Mouse (Mus musculus): ENCODE measurements around the gene Snx11. TPM values are rescaled to one million over a fixed set of nuclear protein-coding genes. Genes with fewer than 3 reads are reported as not detected.
A peak's percentile ranks its signal among the peaks of the same experiment; 100 is the strongest.

Gene Snx11
- polyA plus RNA-seq, 1 experiment from 2014 or later: 46.7 TPM

DNA sequence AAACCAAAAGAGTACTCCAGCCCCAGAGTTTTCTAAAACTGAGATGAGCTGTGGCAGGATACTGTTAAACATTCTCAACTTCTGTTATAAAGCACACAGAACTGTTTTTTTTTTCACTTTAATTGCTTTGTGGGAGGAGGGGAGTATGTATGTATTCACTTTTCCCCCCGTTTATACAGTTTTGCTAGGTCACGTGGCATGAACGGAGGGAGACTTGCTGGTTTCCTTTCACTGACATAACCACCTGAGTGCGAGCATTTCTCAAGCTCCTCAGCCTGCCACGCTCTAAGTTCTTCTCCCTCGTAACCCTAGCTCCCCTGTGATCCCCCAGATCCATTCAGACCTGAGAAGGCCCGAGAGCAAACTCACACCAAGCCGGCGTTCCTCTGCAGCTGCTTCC is 4.9 kb downstream of the Snx11 start:
- ATAC-seq: no peak
- 94% methylated on average over 9 of the region's 9 CpGs for WGBS

GRCm38 (mm10) chr11:96771274-96771975 is 5.9 kb downstream of the Snx11 start:
- WGBS: 95% methylated on average over 9 of the region's 9 CpGs
- Histone ChIP-seq H3K36me3 (ENCODE audit: control insufficient read depth, insufficient read depth, low read length) (peaks cover 15% of the 10 kb centered on the region), H3K27ac (ENCODE audit: low read length) (no peak overlapping the region)

More for the DNA sequence above, 4.9 kb downstream of the Snx11 start:
- peaks cover 15% of the 10 kb centered on the region for H3K36me3 ChIP-seq (ENCODE audit: control insufficient read depth, insufficient read depth, low read length)
- H3K4me2 ChIP-seq (ENCODE audit: low read length): no peak overlapping the region
- no peak overlapping the region for H3K9ac ChIP-seq (ENCODE audit: low read depth, low read length)
- peaks cover 20% of the 10 kb centered on the region for H3K4me1 ChIP-seq (ENCODE audit: control insufficient read depth, insufficient read depth, low read length)
- H3K27ac ChIP-seq (ENCODE audit: low read length): no peak overlapping the region
- H3K4me3 ChIP-seq (ENCODE audit: low read depth, low read length): no peak overlapping the region
- H3K9me3 ChIP-seq (replicated peaks; ENCODE audit: control insufficient read depth, low read length, poor library complexity, severe bottlenecking): no peaks in the 10 kb centered on the region
- H3K27me3 ChIP-seq (ENCODE audit: control insufficient read depth, insufficient read depth, low read depth, low read length): no peaks in the 10 kb centered on the region

GRCm38 (mm10) chr11:96768240-96768639 is 9.1 kb downstream of the Snx11 start:
- peaks cover 15% of the 10 kb centered on the region for H3K36me3 ChIP-seq (ENCODE audit: control insufficient read depth, insufficient read depth, low read length)
- no peak for ATAC-seq
- no peak overlapping the region for H3K4me2 ChIP-seq (ENCODE audit: low read length)
- H3K4me1 ChIP-seq (ENCODE audit: control insufficient read depth, insufficient read depth, low read length): peaks cover 9% of the 10 kb centered on the region; the same call in 1 of the 2 replicates
- H3K27me3 ChIP-seq (ENCODE audit: control insufficient read depth, insufficient read depth, low read depth, low read length): no peaks in the 10 kb centered on the region
- WGBS: 68% methylated on average over 9 of the region's 9 CpGs
- no peak overlapping the region for H3K27ac ChIP-seq (ENCODE audit: low read length)
- H3K4me3 ChIP-seq (ENCODE audit: low read depth, low read length): no peak overlapping the region
- H3K9me3 ChIP-seq (replicated peaks; ENCODE audit: control insufficient read depth, low read length, poor library complexity, severe bottlenecking): no peaks in the 10 kb centered on the region
- no peak overlapping the region for H3K9ac ChIP-seq (ENCODE audit: low read depth, low read length)

More at GRCm38 (mm10) chr11:96771274-96771975, 5.9 kb downstream of the Snx11 start:
- H3K27me3 ChIP-seq (ENCODE audit: control insufficient read depth, insufficient read depth, low read depth, low read length): no peaks in the 10 kb centered on the region
- peaks cover 18% of the 10 kb centered on the region for H3K4me1 ChIP-seq (ENCODE audit: control insufficient read depth, insufficient read depth, low read length)
- no peaks in the 10 kb centered on the region for H3K9me3 ChIP-seq (replicated peaks; ENCODE audit: control insufficient read depth, low read length, poor library complexity, severe bottlenecking)
- no peak overlapping the region for H3K9ac ChIP-seq (ENCODE audit: low read depth, low read length)
- no peak overlapping the region for H3K4me2 ChIP-seq (ENCODE audit: low read length)
- no peak for ATAC-seq
- H3K4me3 ChIP-seq (ENCODE audit: low read depth, low read length): no peak overlapping the region

DNA sequence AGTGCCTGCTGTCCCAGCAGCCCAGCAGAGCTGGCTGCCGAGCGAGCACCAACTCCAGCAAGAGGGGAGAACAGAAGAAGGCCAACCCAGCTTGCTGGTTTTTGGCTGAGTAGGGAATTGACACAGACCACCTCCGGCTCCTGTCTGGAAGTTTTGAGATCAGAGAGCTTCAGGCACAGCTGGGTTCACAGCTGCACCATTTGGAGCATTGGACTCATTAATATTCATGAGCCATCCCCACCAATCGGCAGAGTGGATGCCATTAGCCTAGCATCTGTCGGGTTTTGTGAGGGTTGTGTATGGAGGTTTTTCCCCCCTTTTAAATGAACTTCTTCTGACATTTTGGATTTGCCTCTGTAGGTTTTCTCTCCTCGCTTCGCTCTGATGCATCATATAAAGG is 10.3 kb downstream of the Snx11 start:
- Histone ChIP-seq H3K4me1 (ENCODE audit: control insufficient read depth, insufficient read depth, low read length) (peaks cover 9% of the 10 kb centered on the region; the same call in 1 of the 2 replicates), H3K9me3 (replicated peaks; ENCODE audit: control insufficient read depth, low read length, poor library complexity, severe bottlenecking) (no peaks in the 10 kb centered on the region), H3K36me3 (ENCODE audit: control insufficient read depth, insufficient read depth, low read length) (peaks cover 14% of the 10 kb centered on the region), H3K9ac (ENCODE audit: low read depth, low read length) (no peak overlapping the region), H3K27me3 (ENCODE audit: control insufficient read depth, insufficient read depth, low read depth, low read length) (no peaks in the 10 kb centered on the region), H3K4me3 (ENCODE audit: low read depth, low read length) (no peak overlapping the region), H3K4me2 (ENCODE audit: low read length) (no peak overlapping the region), H3K27ac (ENCODE audit: low read length) (peak overlapping the region; percentile 24; the same call in 1 of the 2 replicates)
- peak; percentile 59 for ATAC-seq
- WGBS: 12% methylated on average over 7 of the region's 7 CpGs

- no peak overlapping the region for H3K4me2 ChIP-seq (ENCODE audit: low read length)
- no peaks in the 10 kb centered on the region for H3K9me3 ChIP-seq (replicated peaks; ENCODE audit: control insufficient read depth, low read length, poor library complexity, severe bottlenecking)
- ATAC-seq: 0 out of 2 replicates have a peak, but pooled peaks have one; percentile 7
- H3K4me1 ChIP-seq (ENCODE audit: control insufficient read depth, insufficient read depth, low read length): peaks cover 9% of the 10 kb centered on the region; the same call in 1 of the 2 replicates
- no peak overlapping the region for H3K9ac ChIP-seq (ENCODE audit: low read depth, low read length)
- 49% methylated on average over 12 of the region's 12 CpGs for WGBS
- no peaks in the 10 kb centered on the region for H3K27me3 ChIP-seq (ENCODE audit: control insufficient read depth, insufficient read depth, low read depth, low read length)
- H3K36me3 ChIP-seq (ENCODE audit: control insufficient read depth, insufficient read depth, low read length): peaks cover 11% of the 10 kb centered on the region
- no peak overlapping the region; the same call in 1 of the 2 replicates for H3K27ac ChIP-seq (ENCODE audit: low read length)
- H3K4me3 ChIP-seq (ENCODE audit: low read depth, low read length): no peak overlapping the region
Measured at GRCm38 (mm10) chr11:96766555-96766954, 10.8 kb downstream of the Snx11 start.

DNA sequence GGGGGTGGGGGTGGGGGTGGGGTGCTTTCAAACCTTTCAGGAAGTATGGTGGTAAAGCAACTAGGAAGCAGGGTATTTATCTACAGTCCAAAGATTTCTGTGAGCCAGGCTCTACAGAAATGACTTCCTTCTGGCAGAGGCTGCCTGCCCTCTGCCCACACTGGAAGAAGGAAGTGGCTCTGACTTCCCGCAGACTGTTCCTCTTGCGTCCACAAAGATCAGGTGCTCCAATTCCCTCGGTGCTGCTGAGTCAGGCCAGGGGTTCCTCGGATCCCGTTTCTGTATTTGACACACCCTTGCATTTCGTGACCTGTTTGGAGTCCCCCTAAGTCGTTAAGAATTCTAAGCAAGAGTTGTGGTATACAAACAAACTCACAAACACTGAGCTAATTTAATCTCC is 11.7 kb downstream of the Snx11 start:
- no peaks in the 10 kb centered on the region for H3K9me3 ChIP-seq (replicated peaks; ENCODE audit: control insufficient read depth, low read length, poor library complexity, severe bottlenecking)
- H3K9ac ChIP-seq (ENCODE audit: low read depth, low read length): no peak overlapping the region
- H3K27ac ChIP-seq (ENCODE audit: low read length): no peak overlapping the region
- ATAC-seq: no peak
- peaks cover 9% of the 10 kb centered on the region; the same call in 1 of the 2 replicates for H3K4me1 ChIP-seq (ENCODE audit: control insufficient read depth, insufficient read depth, low read length)
- no peak overlapping the region for H3K4me3 ChIP-seq (ENCODE audit: low read depth, low read length)
- H3K36me3 ChIP-seq (ENCODE audit: control insufficient read depth, insufficient read depth, low read length): peaks cover 11% of the 10 kb centered on the region
- H3K27me3 ChIP-seq (ENCODE audit: control insufficient read depth, insufficient read depth, low read depth, low read length): no peaks in the 10 kb centered on the region
- no peak overlapping the region for H3K4me2 ChIP-seq (ENCODE audit: low read length)
- 81% methylated on average over 7 of the region's 7 CpGs for WGBS

DNA sequence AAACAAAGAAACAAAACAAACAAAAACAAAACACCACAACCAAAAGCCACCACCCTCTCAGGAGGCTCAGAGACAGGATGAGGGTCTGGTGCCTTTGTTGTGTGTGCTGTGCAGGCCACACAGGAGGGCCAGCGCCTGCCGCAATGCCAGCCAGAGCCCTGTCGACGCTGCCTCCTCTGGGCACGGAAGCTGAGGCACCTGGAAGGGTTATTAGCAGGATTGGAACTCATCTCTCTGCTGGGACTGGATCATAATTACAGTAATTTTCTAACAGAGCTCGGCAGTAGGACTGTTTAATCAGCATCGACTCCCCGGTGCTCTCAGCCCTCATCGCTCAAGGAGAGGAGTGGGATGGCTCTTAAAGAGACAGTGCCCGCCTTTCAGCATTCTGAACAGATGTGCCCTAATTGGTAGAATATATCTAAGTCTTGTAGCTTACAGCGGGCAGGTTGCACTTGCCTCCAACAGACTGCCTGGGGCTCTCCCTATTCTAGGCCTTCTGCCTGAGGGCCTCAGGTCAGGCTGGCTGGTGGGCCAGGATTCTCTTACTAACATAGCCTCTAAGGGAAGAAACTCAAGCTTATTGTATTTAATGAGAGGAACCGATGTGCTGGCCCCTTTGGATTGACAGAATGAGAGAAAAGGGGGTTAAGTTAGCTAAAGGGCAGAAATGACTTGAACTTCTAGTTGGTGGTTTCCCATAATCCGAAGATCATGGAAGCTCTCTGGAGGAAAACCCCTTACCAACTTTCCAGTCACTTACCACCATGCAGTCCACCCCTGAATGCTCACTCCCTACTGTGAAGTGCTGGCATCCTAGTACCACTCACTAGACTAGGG is 12.6 kb downstream of the Snx11 start:
- no peak for ATAC-seq
- Histone ChIP-seq H3K9ac (ENCODE audit: low read depth, low read length) (0 out of 2 replicates have a peak overlapping the region, but pooled peaks have one; percentile 12), H3K36me3 (ENCODE audit: control insufficient read depth, insufficient read depth, low read length) (peaks cover 5% of the 10 kb centered on the region), H3K4me1 (ENCODE audit: control insufficient read depth, insufficient read depth, low read length) (peaks cover 9% of the 10 kb centered on the region; the same call in 1 of the 2 replicates), H3K4me3 (ENCODE audit: low read depth, low read length) (no peak overlapping the region), H3K27ac (ENCODE audit: low read length) (0 out of 2 replicates have a peak overlapping the region, but pooled peaks have one; percentile 25), H3K27me3 (ENCODE audit: control insufficient read depth, insufficient read depth, low read depth, low read length) (no peaks in the 10 kb centered on the region), H3K4me2 (ENCODE audit: low read length) (peak overlapping the region; percentile 18; the same call in 1 of the 2 replicates), H3K9me3 (replicated peaks; ENCODE audit: control insufficient read depth, low read length, poor library complexity, severe bottlenecking) (no peaks in the 10 kb centered on the region)
- 20% methylated on average over 13 of the region's 13 CpGs for WGBS

DNA sequence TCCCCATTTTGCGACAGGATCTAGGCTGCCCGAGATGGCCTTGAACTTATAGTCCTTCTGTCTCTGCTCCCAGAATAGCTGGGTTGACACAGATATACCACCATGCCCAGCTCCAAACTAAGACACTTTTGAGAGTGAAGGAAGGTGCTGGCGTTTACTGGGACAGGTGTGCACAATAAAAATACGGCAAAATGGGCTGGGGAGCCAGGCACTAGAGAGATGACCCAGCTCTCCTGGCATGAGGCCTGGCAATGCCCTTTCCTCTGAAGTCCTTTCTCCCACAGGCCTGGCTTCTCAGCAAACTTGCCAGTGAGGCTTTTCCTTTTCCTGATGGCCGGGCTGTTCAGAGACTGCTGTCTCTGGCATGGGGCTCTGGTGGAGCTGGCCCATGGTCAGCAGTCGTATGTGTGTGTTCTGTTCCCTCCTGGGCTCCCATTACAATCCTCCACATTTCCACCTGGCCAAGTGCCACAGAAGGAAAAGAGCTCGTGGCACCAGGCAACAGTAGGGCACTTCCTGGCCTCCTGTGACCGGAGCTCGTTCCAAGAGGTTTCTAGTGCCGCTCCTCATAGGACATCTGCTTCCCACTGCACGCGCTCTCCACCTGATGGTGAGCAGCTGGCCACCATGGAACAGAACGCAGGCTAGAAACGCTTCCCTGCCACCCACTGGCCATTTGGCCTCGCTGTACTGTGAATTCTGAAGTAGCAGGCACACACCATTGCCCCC is 14.5 kb downstream of the Snx11 start:
- no peak overlapping the region for H3K4me3 ChIP-seq (ENCODE audit: low read depth, low read length)
- H3K9ac ChIP-seq (ENCODE audit: low read depth, low read length): no peak overlapping the region
- H3K36me3 ChIP-seq (ENCODE audit: control insufficient read depth, insufficient read depth, low read length): no peaks in the 10 kb centered on the region
- no peak overlapping the region for H3K4me2 ChIP-seq (ENCODE audit: low read length)
- ATAC-seq: no peak
- H3K9me3 ChIP-seq (replicated peaks; ENCODE audit: control insufficient read depth, low read length, poor library complexity, severe bottlenecking): no peaks in the 10 kb centered on the region
- peaks cover 9% of the 10 kb centered on the region; the same call in 1 of the 2 replicates for H3K4me1 ChIP-seq (ENCODE audit: control insufficient read depth, insufficient read depth, low read length)
- H3K27ac ChIP-seq (ENCODE audit: low read length): no peak overlapping the region
- no peaks in the 10 kb centered on the region for H3K27me3 ChIP-seq (ENCODE audit: control insufficient read depth, insufficient read depth, low read depth, low read length)
- 70% methylated on average over 15 of the region's 15 CpGs for WGBS

Data from midbrain, embryonic 16.5 days (tissue).